Mouse (Mus musculus) lung, postnatal 0 days (tissue): ENCODE measurements at regions not wholly inside any gene's neighbourhood (a gene's known extent, or its start where the extent isn't known, plus 50 kb on each side); places are given as distances from the start of the nearest gene placed in this dataset.

ENCODE experiments used
- CTCF ChIP-seq: IDR thresholded peaks from 2 replicates; pipeline ENCODE4 v1.5.1; 2016; ENCODE audit warnings: antibody characterized with exemption, mild to moderate bottlenecking
- EP300 ChIP-seq: IDR thresholded peaks from 2 replicates; pipeline ENCODE4 v1.6.1; 2016; ENCODE audit warnings: antibody characterized with exemption, mild to moderate bottlenecking, control low read depth

- TF ChIP-seq CTCF = no peak
- no peak for TF ChIP-seq EP300
These were observed 55.4 kb upstream of the Bnc1 start for GRCm38 (mm10) chr7:82047456-82047855.
